Mouse (Mus musculus) layer of hippocampus, adult 8-10 months (tissue): ENCODE measurements around the gene Shmt1. TPM values are rescaled to one million over a fixed set of nuclear protein-coding genes. Genes with fewer than 3 reads are reported as not detected.

Experiments
- DNase-seq, 2 experiments: peaks; one replicate each; pipeline ENCODE4 v3.0.0; 2022; ENCODE audit warnings: low spot score in 2 of 2
- total RNA-seq, 4 experiments: library from RNA; stranded (reverse); gene quantifications; 2 replicates each; pipeline ENCODE4 v1.2.4; 2022

Gene Shmt1
- total RNA-seq, 4 experiments from 2014 or later = 4.4 to 11.7 (median 8.5) TPM

DNA sequence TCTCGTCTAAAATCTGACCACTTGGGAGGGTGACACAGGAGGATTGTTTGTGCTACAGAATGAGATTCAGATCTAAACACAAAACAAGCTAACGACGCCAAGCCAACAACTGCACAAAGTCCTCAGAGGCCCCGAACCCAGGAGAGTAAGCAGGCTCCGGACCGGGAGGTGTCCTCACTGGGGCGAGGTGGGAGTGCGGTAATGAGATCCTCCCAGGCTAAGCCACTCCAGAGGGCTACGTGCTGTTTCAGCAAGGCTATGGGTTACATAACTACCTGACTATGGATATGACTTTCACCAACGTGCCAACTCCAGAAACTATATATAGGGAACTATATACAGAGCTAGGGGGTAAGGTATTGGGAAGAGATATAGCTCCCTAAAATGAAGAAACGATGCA lies 15.2 kb downstream of the Shmt1 start:
- no peak for DNase-seq

DNA sequence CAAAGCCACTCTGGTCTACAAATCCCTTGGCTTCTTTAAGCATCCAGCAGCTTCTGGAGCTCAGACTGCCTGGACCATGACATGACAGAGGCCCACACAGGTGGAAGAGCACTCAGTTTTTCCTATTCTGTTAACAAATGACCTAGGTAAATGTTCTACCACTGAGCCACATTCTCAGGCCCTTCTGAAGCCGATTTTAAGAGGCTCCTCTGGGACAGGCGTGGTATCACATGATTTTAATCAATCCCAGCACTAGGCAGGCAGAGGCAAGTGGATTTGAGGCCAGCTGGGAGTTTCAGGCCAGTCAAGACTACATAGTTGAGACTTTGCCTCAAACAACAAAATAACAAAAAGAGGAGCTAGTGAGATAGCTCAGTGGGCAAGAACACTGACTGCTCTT lies 21.0 kb downstream of the Shmt1 start:
- DNase-seq = no peak

DNA sequence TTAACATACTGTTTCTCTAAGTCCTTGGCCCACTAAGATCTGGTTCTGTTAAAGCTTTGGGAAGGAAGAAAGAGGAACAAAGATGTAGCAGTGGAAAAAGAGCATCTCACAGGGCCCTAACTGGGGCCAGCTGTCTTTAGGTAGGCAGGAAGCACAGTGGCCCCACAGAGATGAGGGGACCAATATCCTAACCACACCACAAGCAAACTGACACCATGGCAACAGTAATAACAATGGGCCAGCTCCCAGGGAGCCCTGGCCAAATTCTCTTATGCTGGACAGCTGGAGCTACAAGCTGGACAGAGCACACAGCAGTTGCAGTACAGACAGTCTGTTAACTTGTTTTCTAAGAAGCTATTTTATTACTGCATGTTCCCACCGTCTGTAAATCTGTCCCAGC lies 23.9 kb downstream of the Shmt1 start:
- peak in 1 of 2 experiments; percentile 20 for DNase-seq

DNA sequence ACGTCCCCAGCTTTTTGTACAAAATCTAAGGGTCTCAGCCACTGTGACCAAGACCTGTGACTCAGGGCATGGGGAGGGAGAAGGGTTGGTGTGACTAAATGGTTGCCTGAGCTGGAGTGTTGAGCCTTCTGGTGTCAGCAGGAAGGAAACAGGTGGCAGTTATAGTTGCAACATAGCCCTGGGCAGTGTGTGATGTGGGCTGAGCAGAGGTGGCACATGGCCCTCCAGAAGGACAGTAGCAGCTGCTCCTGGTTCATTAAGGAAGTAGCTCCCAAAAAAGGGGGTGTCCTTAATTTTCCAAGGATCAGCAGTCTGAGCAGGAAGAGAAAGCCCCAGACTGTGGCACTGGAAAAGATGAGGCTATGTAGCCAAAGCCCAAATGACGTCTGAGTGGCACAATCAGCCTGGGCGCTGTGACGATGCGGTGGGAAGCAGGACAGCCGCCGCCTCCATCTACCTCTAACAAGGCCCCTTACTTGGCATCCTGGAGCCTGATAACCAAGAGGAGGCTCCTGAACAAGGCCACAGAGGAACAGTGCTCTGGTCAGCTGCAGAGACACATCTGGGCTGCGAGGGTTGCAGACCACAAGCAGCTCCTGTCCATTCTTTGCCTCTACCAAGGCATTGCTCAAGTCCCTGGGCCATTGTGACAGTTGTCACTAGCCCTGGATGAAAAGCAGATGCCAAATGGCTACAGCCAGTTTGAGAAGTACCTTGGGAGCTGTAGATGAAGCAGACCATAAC lies 27.2 kb downstream of the Shmt1 start:
- no peak for DNase-seq

DNA sequence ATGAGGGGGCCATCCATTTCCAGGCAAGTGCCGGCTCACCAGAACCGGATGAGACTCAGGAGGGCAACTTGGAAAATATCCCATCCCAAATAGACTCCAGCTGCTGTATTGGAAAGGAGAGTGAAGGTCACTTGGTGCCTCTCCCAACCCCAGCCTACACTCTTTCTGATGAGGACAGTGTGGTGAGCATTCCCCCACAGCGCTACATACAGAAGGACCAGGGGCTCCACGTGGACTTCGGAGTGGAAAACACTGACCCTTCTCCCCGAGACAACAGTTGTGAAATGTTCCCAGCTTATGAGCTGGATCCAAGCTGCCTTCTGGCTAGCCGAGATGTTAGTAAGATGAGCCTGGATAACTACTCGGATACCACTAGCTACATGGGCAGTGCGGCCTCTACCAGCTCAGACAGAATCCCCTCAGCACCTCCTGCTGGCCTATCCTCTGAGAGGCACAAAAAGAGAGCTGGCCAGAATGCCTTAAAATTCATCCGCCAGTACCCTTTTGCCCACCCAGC lies 31.8 kb downstream of the Shmt1 start:
- no peak for DNase-seq

DNA sequence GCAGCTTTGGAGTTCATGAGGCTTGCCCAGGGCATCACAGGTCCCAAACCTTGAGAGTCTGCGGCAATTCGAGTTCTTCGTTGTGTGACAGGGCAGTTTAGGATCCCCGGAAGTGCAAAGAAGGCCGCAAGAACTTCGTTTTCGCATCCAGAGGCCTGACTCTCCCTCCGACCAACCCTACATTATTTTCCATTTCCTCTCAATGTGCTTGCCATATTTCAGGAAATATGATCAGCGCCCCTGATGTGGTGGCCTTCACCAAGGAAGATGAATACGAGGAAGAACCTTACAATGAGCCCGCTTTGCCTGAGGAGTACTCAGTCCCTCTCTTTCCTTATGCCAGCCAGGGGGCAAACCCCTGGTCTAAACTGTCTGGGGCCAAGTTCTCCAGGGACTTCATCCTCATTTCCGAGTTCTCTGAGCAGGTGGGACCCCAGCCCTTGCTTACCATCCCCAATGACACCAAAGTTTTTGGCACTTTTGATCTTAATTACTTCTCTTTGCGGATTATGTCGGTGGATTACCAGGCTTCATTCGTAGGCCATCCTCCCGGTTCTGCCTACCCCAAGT lies 33.6 kb downstream of the Shmt1 start:
- no peak for DNase-seq

DNA sequence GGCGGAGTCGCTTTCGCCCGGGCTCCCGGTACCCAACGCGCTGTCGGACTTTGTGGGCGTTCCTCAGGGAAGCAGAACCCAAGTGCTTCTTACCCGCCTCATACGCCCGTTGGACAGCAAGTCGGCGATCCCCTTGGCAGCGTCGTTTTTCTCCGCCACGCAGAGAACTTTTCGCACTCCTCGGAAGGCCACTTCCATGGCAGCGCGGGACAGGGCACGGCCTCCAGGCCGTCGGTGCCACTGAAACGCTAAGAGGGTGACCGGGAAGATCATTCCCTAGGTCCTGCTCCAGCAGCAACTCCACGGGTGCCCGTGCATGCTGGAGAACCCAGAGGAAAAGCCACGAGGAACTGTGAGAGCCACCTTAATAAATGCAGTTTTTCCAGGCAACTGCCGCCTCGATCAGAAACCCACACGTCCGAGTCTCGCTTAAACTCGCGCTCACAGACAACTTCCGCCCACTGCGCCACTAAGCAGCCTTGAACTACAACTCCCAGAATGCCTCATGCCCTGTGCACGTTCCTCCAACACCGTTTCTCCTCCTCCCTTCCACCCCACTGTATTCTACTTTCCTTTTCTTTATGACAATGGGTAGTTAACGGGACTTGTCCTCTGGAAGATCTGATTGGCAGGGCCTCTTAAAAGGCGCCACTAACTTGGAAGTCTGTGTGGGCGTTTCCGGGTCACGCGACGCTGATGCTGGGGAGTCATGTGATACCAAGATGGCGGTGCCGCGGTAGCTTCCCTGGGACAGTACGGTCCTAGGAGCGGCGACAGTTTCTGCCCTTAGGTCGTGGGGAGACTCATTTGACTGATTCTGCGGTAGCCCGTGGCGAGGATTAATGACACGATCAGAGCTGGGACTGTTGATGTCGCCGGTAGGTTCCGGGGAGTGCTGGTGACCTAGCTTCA lies 34.4 kb downstream of the Shmt1 start, which contains the start of the genes Top3a and Smcr8:
Gene Top3a, minus strand, starts transcription at position 537 of the 912 bp plus-strand sequence.
Gene Smcr8, plus strand, starts transcription at position 696 of the 912 bp plus-strand sequence.
- peak; percentile 84 to 88 for DNase-seq

DNA sequence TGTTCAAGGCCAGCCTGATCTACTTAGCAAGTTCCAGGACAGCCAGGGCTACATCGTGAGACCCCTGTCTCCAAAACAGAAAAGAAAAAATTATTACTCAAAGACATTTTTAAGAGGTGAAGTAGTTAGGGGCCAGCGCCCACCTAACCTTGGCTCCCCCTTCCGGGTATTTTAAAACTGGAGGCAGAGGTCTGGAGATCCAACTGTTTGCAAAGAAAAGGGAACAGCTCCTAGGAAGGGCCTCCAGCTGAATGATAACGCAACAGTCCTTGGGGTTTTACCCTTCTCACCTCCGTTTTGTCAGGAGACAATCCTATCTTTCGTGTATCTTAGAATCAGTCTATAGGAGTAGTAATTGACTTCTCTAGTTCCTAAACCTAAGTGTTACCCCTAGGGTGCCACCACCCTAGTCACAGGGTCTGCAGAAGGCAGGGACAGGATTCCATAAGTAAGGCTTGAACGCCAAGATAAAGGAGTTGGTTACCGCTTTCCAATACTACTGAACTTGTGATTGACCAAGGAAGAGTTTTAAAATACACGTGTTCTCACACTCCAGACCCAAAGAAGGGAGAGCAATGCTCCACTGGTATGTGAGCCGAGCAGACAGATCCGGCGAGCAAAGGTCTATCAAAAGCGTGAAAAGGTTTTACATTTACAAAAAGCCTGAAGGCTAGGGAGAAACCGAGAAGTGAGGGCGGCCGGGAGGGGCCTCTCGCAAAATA lies 35.2 kb downstream of the Shmt1 start:
- no peak for DNase-seq

DNA sequence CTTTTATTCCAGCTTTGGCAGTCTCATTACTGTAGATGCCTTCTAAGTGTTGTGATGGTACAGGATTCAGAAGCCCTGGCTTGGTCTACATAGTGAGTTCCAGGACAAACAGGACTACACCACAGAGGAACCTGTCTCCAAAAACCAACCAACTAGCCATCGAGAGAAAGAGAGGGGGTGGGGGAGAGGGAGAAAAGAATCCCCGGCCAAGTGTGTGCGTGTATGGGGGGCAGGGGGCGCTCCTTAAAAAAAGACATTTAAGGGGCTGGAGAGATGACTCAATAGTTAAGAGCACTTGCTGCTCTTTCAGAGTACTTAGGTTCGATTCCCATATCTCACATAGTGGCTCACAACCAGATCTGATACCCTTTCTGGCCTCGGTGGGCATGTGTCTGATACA lies 35.9 kb downstream of the Shmt1 start:
- no peak for DNase-seq

DNA sequence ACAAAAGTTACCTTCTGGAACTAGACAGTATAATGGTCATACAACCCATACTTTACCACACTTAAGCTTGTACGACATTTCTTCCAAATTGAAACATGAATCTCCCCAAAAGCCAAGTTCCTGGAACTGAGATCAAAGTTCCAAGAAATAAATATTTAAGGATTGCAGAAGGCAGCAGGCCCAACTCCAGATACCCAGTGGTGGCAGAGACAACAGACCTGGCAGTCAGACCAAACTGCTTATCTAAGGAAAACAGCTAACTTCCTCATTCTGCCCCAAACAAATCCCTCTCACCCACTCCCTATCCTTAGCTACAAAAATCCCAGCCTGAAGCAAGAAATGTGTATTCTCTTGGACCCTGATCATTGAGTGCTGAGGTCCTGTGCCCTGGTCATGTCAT lies 36.7 kb downstream of the Shmt1 start:
- DNase-seq = no peak

DNA sequence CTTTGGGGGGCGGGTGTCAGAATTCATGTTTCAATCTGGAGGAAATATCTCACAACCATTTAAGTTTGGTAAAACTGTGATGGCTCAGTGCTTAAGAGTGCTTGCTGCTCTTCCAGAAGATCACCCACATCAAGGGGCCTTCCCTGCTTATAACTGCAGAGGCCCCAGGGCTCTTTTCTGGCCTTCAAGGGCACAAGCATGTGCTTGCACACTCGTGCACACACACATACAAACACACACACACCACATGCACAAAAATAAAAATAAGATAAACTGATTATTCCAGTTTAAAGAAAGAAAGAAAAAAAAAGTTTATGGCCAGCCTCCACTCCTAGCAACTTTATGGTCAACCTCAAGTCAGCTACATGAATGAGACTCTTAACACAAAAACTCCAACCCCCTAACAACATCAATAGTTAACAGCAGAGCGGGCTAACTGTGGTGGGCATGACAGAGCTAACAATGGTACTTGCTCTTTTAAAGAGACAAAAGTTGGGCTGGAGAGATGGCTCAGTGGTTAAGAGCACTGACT lies 37.3 kb downstream of the Shmt1 start:
- DNase-seq = no peak

DNA sequence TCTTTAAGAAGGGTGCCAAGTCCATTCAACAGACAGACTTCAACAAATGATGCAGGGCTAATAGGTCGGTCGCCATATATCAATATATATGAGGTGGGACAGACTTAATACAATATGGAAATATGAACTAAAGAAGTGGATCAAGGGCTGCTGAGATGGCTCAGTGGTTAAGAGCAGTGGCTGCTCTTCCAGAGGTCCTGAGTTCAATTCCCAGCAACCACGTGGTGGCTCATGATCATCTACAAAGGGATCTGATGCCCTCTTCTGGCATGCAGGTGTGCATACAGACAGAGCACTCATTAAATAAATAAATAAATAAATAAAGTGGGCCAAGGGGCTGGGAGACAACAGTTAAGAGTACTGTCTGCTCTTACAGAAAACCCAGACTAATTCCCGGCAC lies 39.4 kb downstream of the Shmt1 start:
- DNase-seq = no peak

DNA sequence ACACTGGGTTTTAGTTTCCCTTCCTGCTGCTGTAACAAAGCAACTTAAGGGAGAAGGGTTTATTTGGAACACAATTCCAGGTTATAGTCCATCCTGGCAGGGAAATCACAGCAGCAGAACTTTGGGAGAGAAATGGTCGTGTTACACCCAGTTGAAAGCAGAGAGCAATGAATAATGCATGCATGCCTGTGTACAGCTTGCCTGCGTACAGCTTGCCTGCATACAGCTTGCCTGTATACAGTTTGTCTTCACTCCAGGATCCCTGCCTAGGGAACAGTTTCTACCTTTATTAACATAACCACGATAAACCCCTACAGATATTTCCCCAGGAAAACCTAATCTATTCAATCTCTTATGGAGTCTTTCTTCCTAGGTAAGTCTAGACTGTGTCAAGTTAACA lies 40.7 kb downstream of the Shmt1 start:
- no peak for DNase-seq

DNA sequence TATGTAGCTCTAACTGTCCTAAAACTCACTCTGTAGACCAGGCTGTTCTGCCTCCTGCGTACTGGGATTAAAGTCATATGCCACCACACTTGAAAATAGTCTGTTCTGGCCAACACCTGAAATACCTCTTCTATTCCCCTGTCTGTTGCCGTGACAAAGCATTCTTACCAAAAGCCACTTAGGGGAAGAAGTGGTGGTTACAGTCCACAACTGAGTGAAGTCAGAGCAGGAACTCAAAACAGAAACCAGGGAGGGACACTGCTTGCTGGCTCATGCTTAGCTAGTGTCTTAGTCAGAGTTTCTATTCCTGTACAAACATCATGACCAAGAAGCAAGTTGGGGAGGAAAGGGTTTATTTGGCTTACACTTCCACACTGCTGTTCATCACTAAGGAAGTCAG lies 42.2 kb downstream of the Shmt1 start:
- DNase-seq = no peak

DNA sequence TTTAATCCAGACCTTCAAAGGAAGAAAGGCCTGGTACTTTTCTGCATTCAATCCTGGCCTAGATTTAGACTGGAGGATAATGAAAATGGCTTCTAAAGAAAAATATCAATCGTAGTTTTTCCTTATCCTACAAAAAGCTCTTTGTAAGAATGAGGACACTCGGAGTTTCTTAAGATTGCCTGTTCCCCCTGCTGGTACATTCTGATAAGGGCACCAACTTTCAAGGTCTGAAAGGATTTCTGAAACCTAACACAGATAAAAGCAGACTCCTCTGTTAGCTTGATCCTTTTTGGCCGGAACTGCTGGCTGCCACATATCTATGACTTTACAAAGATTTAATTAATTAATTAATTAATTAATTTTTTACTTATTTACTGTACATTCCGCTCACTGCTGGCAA lies 44.5 kb downstream of the Shmt1 start:
- DNase-seq = no peak

DNA sequence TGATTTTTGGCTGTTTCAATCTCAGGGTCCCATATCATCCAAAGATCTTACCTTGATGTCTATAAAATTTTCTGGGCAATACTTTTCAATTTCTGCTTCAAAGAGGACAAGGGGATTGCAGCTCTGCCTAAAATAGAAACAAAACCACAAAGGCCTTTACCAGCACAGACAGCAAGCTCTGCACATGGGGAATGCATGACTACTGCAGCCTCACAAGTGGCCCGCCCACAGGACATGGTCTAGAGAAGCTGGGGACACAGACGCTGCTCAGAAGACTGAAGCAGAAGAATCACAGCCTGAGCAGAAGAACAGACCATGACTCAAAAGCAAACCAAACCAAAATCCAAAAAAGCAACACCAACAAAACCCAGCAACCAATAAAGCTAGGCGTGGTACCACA lies 49.8 kb downstream of the Shmt1 start:
- DNase-seq = no peak

DNA sequence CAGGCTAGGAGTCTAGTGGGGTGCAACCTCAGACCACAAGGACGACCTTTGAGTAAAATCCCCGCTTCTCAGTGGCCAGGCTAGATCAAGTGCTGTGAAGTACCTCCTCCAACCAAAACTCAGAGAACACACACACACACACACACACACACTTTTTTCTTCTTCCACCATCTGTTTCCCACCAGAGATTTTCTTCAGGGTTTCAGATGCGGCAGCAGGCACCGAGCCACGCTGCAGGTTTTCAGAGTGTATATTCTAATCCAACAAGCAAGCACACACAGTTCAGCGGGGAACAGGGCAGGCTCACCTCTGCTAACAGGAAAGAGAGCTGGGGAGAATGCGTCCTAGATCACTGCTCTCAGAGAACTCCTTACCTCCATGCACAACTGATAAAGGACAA lies 55.9 kb downstream of the Shmt1 start:
- DNase-seq = peak in 1 of 2 experiments; percentile 23

DNA sequence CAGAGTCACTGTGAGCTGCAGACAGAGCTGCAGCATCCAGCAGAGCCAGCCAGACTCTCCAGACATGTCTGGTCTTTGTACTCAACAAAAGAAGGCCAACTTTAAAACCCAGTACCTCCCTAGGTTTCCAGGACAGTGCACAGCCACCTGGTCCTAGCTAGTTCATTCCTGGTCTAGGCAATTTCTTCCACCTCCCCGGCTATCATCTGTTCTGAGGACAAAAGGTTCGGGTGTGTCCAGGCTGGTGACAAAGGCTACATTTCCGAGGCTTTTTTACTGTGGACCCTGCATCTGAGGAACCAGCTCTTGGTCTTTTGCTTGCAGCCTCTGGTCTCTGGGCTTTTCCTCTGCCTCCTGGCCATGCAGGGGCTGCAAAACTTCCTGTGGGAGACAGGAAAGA lies 71.2 kb downstream of the Shmt1 start:
- DNase-seq = no peak
